Mouse (Mus musculus): ENCODE data around the gene Cts6.
"Not testable (repeated sequence)": the region's sequence is repeated elsewhere in the genome, so short reads cannot be mapped to it uniquely, and the experiment has no call there.

The Cts6 gene

DNA sequence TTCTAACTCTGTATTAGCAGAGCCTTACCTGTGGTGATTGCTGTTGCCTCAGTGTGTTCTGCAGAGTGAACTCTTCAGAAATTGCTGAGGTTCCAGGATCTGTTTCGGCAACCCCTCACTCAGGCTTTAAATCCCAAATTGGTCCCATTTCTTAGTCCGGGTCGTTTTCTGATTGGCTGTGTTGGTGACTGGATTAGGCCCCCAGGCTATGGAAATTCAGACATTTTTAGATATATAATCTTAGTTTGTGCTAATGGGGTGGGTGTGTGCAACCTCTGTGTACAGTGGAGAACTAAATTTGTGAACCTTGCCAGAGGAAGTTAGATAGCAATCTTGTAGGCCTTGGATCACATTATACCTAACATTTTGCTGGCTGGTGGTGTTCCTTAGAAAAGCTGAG, at the start of gene Cts6:
Gene Cts6 (minus strand): TSS at position 101 of the 400 bp plus-strand sequence.
- DNase-seq (ENCODE audit: low spot score): no peak

DNA sequence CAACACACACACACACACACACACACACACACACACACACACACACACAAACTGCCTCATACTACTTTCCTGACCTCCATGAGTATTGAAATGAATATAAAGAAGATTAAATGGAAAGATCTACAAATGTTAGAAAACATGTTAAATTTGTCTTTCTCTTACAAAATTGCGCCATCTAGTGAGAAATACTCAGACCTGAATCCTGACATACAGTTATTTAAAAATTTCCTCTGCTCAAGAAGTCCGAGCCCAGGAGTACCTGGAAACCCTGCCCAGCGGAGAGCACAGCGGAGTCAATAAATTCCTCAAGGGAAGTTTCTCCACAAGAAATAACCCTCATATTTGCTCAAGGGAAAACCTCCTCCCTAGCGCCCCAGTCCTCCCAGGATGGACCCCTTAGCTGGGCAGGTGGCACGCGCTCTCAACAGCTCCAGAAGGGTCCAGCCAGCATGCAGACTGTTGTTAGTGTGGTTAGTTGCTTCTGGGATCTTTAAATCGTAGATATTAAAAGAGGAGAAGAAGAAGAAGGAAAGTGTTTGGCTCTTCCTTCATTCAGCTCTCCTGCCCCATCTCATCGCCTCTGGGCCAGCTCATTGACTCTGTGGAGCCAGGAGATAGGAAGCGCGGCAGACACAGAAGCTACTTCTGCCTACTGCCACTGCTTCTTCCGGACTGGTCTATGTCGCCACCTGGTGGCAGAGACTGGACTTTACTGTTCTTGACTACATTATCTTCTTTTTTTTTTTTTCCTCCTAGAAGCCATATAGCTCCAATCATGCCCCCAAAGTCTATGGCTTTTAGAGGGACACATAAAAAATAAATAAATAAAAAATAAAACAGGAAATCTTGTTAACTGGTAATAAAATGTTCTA, 38.1 kb upstream of the Cts6 start:
- peak; percentile 40 for DNase-seq (ENCODE audit: low spot score)

DNA sequence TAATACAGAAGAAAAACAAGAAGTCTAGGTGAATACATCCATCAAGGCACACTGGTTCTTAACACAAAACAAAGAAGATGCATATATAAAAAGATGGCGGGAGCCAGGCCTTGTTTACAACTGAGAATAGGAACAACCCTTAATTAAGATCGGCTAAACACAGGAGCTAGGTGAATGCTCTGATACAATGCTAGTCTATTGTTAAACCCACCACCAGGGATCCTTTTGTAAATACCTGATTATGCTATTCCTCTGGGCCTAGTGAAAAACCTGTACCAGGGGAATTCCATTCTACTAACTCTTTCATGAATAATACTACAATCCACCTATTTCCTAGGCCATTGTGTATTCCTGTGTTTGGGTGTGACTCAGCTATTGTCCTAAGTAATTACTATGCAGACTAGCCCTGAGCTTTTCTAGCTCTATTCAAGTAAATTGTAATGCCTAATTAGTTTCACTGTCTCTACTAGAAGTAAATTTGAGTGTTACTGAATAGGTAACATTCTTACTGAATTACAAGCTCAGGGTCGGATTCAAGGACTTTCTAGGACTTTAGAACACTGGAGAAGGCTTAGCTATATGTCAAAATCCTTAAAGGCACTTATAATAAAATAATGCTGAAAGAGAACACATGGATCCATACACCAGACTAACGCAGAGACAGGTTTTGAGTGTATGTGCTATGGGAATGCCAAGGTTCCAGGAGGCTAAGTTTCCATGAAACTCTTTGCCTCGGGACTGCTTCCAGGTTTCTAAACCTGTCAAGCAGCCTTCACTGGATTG, 17.9 kb downstream of the Cts6 start:
- DNase-seq (ENCODE audit: low spot score): not testable (repeated sequence)

DNA sequence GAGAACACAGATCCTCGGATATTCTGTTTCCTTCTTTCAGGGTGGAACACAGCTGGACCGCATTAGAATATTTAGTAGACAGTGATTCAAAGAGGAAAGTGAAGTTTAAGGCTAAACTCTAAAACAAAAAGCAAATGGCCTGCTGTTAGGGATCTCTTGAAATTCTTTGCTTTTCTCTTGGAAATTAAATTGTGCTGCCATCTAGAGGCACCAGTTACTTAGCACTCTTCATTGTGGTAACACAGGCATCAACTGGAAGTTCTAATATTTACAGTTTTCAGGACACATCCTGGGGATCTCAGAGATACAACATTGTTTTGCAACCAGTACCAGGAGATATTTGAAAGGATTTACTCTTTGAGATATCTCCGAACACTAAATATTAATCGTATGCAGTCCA, 38.6 kb downstream of the Cts6 start:
- no peak for DNase-seq (ENCODE audit: low spot score)

- no peak for DNase-seq (ENCODE audit: low spot score)
Observed at GRCm38 (mm10) chr13:61164156-61164555, 39.1 kb downstream of the Cts6 start, which contains the start of gene Ctsr. Ctsr (minus strand) TSS chr13:61164256.

All from T-cell, adult 2 months (primary cell).